In the genomic region with DNA sequence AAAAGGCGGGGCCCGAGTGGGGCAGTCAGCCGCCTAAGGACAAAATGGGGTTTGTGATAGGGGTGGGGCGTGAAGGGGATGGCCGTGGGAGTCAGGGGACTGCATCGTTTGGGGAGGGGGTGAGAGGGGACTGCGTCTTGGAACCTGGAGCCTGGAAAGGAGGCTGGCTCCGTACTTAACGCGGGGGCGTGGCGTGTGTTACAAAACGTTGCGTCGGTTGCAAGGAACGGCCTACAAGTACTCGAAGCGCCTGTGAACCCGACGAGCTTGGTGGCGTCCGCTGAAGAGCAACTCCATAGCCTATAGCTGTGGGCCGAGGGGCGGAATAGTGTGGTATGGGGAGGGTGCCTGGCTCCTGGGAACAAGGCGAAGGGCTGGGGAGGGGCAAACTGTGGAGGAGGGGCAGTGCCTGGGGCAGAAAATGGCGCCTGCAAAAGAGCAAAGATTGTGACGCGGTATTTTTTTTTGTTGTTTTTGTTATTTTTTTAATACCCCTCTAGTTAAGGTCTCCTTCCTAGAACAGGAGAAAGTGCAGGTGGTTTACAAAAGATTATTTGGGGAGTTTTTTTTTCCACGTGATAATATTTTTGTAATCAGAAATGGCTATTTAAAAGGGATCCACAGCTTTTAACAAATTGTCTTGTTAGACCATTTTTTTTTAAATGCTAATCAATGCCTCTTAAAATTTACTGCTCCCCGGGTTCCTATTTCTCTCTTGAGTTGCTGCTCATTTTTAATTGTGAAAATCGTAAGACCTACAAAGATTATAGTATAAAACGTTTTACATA, we compare ENCODE assay signal across 8 mouse cellular contexts. TPM values are rescaled to one million over a fixed set of nuclear protein-coding genes. Genes with fewer than 3 reads are reported as not detected.
DNase-seq lines count a peak whose midpoint lies in the region; ATAC-seq and TF ChIP-seq lines count a peak whose summit lies in the region.

No protein-coding gene starts in this region.

- peak overlapping the region; percentile 82 for H3K9ac ChIP-seq in heart, embryonic 14.5 days (ENCODE audit: low read length)
- peak overlapping the region; percentile 75 for H3K9ac ChIP-seq in liver, embryonic 13.5 days
- peak overlapping the region; percentile 68 for H3K9ac ChIP-seq in stomach, postnatal 0 days (ENCODE audit: low read length)

- peak; percentile 97 for ATAC-seq in heart, embryonic 14.5 days (ENCODE audit: insufficient number of reproducible peaks, insufficient read depth, low FRiP score, low read depth)
- ATAC-seq in liver, embryonic 13.5 days (ENCODE audit: low read depth) = peak; percentile 97
- peak; percentile 98 for ATAC-seq in stomach, postnatal 0 days (ENCODE audit: low FRiP score, low TSS enrichment)

- H3K4me3 ChIP-seq in E14TG2a.4 (replicated peaks; ENCODE audit: low read length) = peak overlapping the region; percentile 86
- peak overlapping the region; percentile 63 for H3K4me3 ChIP-seq in forebrain, embryonic 10.5 days
- H3K4me3 ChIP-seq in heart, embryonic 14.5 days (ENCODE audit: control insufficient read depth in 1 of 2, insufficient read depth in 1 of 2, low read depth in 1 of 2, low read length in 2 of 2) = peak overlapping the region; percentile 57 to 90
- peak overlapping the region; percentile 69 for H3K4me3 ChIP-seq in liver, embryonic 13.5 days (replicated peaks)
- peak overlapping the region; percentile 53 for H3K4me3 ChIP-seq in stomach, postnatal 0 days (ENCODE audit: low read depth, low read length)

- DNase-seq in c-Kit-positive CD71-negative TER-119-negative erythroid progenitor cells, embryonic 14.5 days (ENCODE audit: low read depth) = peak; percentile 63
- DNase-seq in forebrain, embryonic 10.5 days (ENCODE audit: extremely low spot score, low spot score) = peak; percentile 79
- DNase-seq in kidney, postnatal 14 days = peak; percentile 86
- peak; percentile 72 for DNase-seq in liver, embryonic 13.5 days
- peak; percentile 67 to 71 for DNase-seq in natural killer cell, adult 2 months (ENCODE audit: low spot score in 2 of 2)
- peak; percentile 83 for DNase-seq in stomach, postnatal 0 days (ENCODE audit: low spot score)

- H3K9me3 ChIP-seq in E14TG2a.4 (ENCODE audit: low read length) = no peaks in the 10 kb centered on the region
- H3K9me3 ChIP-seq in forebrain, embryonic 10.5 days = no peaks in the 10 kb centered on the region
- no peaks in the 10 kb centered on the region for H3K9me3 ChIP-seq in heart, embryonic 14.5 days (ENCODE audit: control insufficient read depth, low read length)
- H3K9me3 ChIP-seq in liver, embryonic 13.5 days (replicated peaks) = no peaks in the 10 kb centered on the region
- H3K9me3 ChIP-seq in stomach, postnatal 0 days (ENCODE audit: control insufficient read depth, low read length) = no peaks in the 10 kb centered on the region

- peaks cover 27% of the 10 kb centered on the region for H3K36me3 ChIP-seq in E14TG2a.4 (ENCODE audit: insufficient read depth, low read length)
- peaks cover 8% of the 10 kb centered on the region for H3K36me3 ChIP-seq in forebrain, embryonic 10.5 days (replicated peaks)
- H3K36me3 ChIP-seq in heart, embryonic 14.5 days (ENCODE audit: control insufficient read depth, insufficient read depth, low read length) = peaks cover 4% of the 10 kb centered on the region; the same call in 1 of the 2 replicates
- peaks cover 2% of the 10 kb centered on the region for H3K36me3 ChIP-seq in liver, embryonic 13.5 days
- no peaks in the 10 kb centered on the region for H3K36me3 ChIP-seq in stomach, postnatal 0 days (ENCODE audit: control insufficient read depth, insufficient read depth, low read length)

- H3K27ac ChIP-seq in forebrain, embryonic 10.5 days = peak overlapping the region; percentile 87
- H3K27ac ChIP-seq in heart, embryonic 14.5 days (replicated peaks in 1 of 2; ENCODE audit: control insufficient read depth in 1 of 2, insufficient read depth in 1 of 2, low read depth in 2 of 2, low read length in 2 of 2) = peak overlapping the region; percentile 95 to 99
- H3K27ac ChIP-seq in liver, embryonic 13.5 days = peak overlapping the region; percentile 84
- H3K27ac ChIP-seq in stomach, postnatal 0 days (replicated peaks) = peak overlapping the region; percentile 88

- WGBS in forebrain, embryonic 10.5 days = 25% methylated on average over 32 of the region's 32 CpGs
- WGBS in heart, embryonic 14.5 days = 16% methylated on average over 32 of the region's 32 CpGs
- WGBS in liver, embryonic 13.5 days (ENCODE audit: insufficient replicate concordance) = 9% methylated on average over 32 of the region's 32 CpGs
- 14% methylated on average over 32 of the region's 32 CpGs for WGBS in stomach, postnatal 0 days

- peaks cover 28% of the 10 kb centered on the region for H3K4me1 ChIP-seq in E14TG2a.4 (replicated peaks; ENCODE audit: low read depth, low read length)
- no peaks in the 10 kb centered on the region for H3K4me1 ChIP-seq in forebrain, embryonic 10.5 days
- H3K4me1 ChIP-seq in heart, embryonic 14.5 days (ENCODE audit: control insufficient read depth in 2 of 2, insufficient read depth in 2 of 2, low read length in 2 of 2) = no peaks in the 10 kb centered on the region
- H3K4me1 ChIP-seq in liver, embryonic 13.5 days (replicated peaks) = peaks cover 11% of the 10 kb centered on the region
- H3K4me1 ChIP-seq in stomach, postnatal 0 days (replicated peaks; ENCODE audit: control insufficient read depth, insufficient read depth) = no peaks in the 10 kb centered on the region

- no peak for TF ChIP-seq CTCF in E14TG2a.4 (conservative IDR thresholded peaks at IDR 0.05; ENCODE audit: low read length)
- TF ChIP-seq CTCF in stomach, postnatal 0 days (IDR thresholded peaks at IDR 0.05; ENCODE audit: low read depth) = no peak

- no peak for TF ChIP-seq EP300 in stomach, postnatal 0 days (optimal IDR thresholded peaks at IDR 0.05)

- H3K4me2 ChIP-seq in heart, embryonic 14.5 days (ENCODE audit: low read length) = peak overlapping the region; percentile 62
- peak overlapping the region; percentile 75 for H3K4me2 ChIP-seq in liver, embryonic 13.5 days
- peak overlapping the region; percentile 58 for H3K4me2 ChIP-seq in stomach, postnatal 0 days (replicated peaks; ENCODE audit: low read depth)

- no peaks in the 10 kb centered on the region for H3K27me3 ChIP-seq in E14TG2a.4 (ENCODE audit: insufficient read depth, low read length)
- H3K27me3 ChIP-seq in forebrain, embryonic 10.5 days (ENCODE audit: poor library complexity, severe bottlenecking) = no peaks in the 10 kb centered on the region
- H3K27me3 ChIP-seq in heart, embryonic 14.5 days (ENCODE audit: control insufficient read depth, insufficient read depth, low read length) = no peaks in the 10 kb centered on the region
- no peaks in the 10 kb centered on the region for H3K27me3 ChIP-seq in liver, embryonic 13.5 days
- no peaks in the 10 kb centered on the region for H3K27me3 ChIP-seq in stomach, postnatal 0 days (ENCODE audit: control insufficient read depth, insufficient read depth, low read length)

RNA-seq across cellular contexts. Expression of a gene that starts 0.8 kb away (rescaled TPM):
- 51.7 and 54.1 TPM in 2 replicates for polyA plus RNA-seq in forebrain, embryonic 10.5 days (2016; fragmentation: Nextera tagmentation; extraction: Ambion mirVana)
- 33.6 and 34.5 TPM in 2 replicates for polyA plus RNA-seq in heart, embryonic 14.5 days (2014; fragmentation: Nextera tagmentation; extraction: Ambion mirVana)
- 7.3 and 8.7 TPM in 2 replicates for polyA plus RNA-seq in liver, embryonic 13.5 days (2015; fragmentation: Nextera tagmentation; extraction: Ambion mirVana)
- polyA plus RNA-seq in stomach, postnatal 0 days (2015; fragmentation: Nextera tagmentation; extraction: Ambion mirVana) = 3.8 and 4.2 TPM in 2 replicates

RNA-seq across cellular contexts. Expression of a gene that starts 16.7 kb away (rescaled TPM):
- polyA plus RNA-seq in forebrain, embryonic 10.5 days (2016; fragmentation: Nextera tagmentation; extraction: Ambion mirVana) = 109 and 113 TPM in 2 replicates
- polyA plus RNA-seq in heart, embryonic 14.5 days (2014; fragmentation: Nextera tagmentation; extraction: Ambion mirVana) = 71.3 and 85.2 TPM in 2 replicates
- polyA plus RNA-seq in liver, embryonic 13.5 days (2015; fragmentation: Nextera tagmentation; extraction: Ambion mirVana) = 32.0 and 36.7 TPM in 2 replicates
- polyA plus RNA-seq in stomach, postnatal 0 days (2015; fragmentation: Nextera tagmentation; extraction: Ambion mirVana) = 47.3 and 53.5 TPM in 2 replicates

RNA-seq across cellular contexts. Expression of a gene that starts 46.4 kb away (rescaled TPM):
- polyA plus RNA-seq in forebrain, embryonic 10.5 days (2016; fragmentation: Nextera tagmentation; extraction: Ambion mirVana) = 251 and 252 TPM in 2 replicates
- 143 and 144 TPM in 2 replicates for polyA plus RNA-seq in heart, embryonic 14.5 days (2014; fragmentation: Nextera tagmentation; extraction: Ambion mirVana)
- polyA plus RNA-seq in liver, embryonic 13.5 days (2015; fragmentation: Nextera tagmentation; extraction: Ambion mirVana) = 118 and 140 TPM in 2 replicates
- polyA plus RNA-seq in stomach, postnatal 0 days (2015; fragmentation: Nextera tagmentation; extraction: Ambion mirVana) = 89.4 and 93.1 TPM in 2 replicates

Comparison
In these comparisons a context has a peak if more than half of its experiments do, and no peak if none do; other contexts are left out.
1. Peak in every context shown above with its lines: DNase-seq, ATAC-seq, H3K4me3 ChIP-seq and H3K27ac ChIP-seq.